Mouse (Mus musculus) left cerebral cortex, postnatal 14 days (tissue): ENCODE data around the gene Olig3. TPM values are rescaled to one million over a fixed set of nuclear protein-coding genes. Genes with fewer than 3 reads are reported as not detected.

Experiments
- total RNA-seq, 2 experiments: library from RNA; stranded (reverse); gene quantifications; 2 replicates each; pipeline ENCODE4 v1.2.3; 2021

Olig3 gene
- total RNA-seq, 2 experiments from 2014 or later = not detected

Other genes with a start within 250 kb of the Olig3 start
- 10 to 100 TPM; 18.9 to 20.2 TPM for gene Ifngr1, start 235.4 kb downstream of the Olig3 start, total RNA-seq